8 mouse cellular contexts compared by ENCODE assay signal in genomic region chr7:116458985-116459441, GRCm38 (mm10). TPM values are rescaled to one million over a fixed set of nuclear protein-coding genes. Genes with fewer than 3 reads are reported as not detected.
DNase-seq lines count a peak whose midpoint lies in the region; ATAC-seq and TF ChIP-seq lines count a peak whose summit lies in the region.

No protein-coding gene starts in this region.

- H3K27me3 ChIP-seq in intestine, postnatal 0 days (replicated peaks; ENCODE audit: control insufficient read depth, insufficient read depth, low read length), result no peaks in the 10 kb centered on the region
- H3K27me3 ChIP-seq in heart, embryonic 10.5 days (ENCODE audit: insufficient read depth, poor library complexity, severe bottlenecking), result no peaks in the 10 kb centered on the region

- no peaks in the 10 kb centered on the region for H3K36me3 ChIP-seq in intestine, postnatal 0 days (ENCODE audit: control insufficient read depth, insufficient read depth)
- no peaks in the 10 kb centered on the region for H3K36me3 ChIP-seq in heart, embryonic 10.5 days

- ATAC-seq in activated CD4-positive, CD25-positive, alpha-beta regulatory T cell, adult 4 months, result peak; percentile 92
- peak; percentile 92 for ATAC-seq in intestine, postnatal 0 days

- TF ChIP-seq CTCF in gastrocnemius, adult 2 months (IDR thresholded peaks at IDR 0.05), result peak; percentile 52
- peak; percentile 81 for TF ChIP-seq CTCF in intestine, postnatal 0 days (IDR thresholded peaks at IDR 0.05; ENCODE audit: low read depth)

- intact Hi-C loops in gastrocnemius, adult 2 months (cut with DNase I), result no loop called here

- no peaks in the 10 kb centered on the region for H3K9me3 ChIP-seq in intestine, postnatal 0 days (ENCODE audit: control insufficient read depth)
- no peaks in the 10 kb centered on the region for H3K9me3 ChIP-seq in heart, embryonic 10.5 days

- H3K4me1 ChIP-seq in intestine, postnatal 0 days (replicated peaks; ENCODE audit: control insufficient read depth, insufficient read depth, low read length), result peaks cover 16% of the 10 kb centered on the region; the same call in 1 of the 2 replicates
- peaks cover 8% of the 10 kb centered on the region; the same call in 1 of the 2 replicates for H3K4me1 ChIP-seq in heart, embryonic 10.5 days

- H3K4me2 ChIP-seq in intestine, postnatal 0 days (replicated peaks; ENCODE audit: low read depth), result no peak overlapping the region

- 12% methylated on average over 3 of the region's 3 CpGs for WGBS in intestine, postnatal 0 days
- 38% methylated on average over 3 of the region's 3 CpGs for WGBS in heart, embryonic 10.5 days

- no peak overlapping the region for H3K27ac ChIP-seq in gastrocnemius, adult 2 months
- peak overlapping the region; percentile 68 for H3K27ac ChIP-seq in intestine, postnatal 0 days (ENCODE audit: low read depth, low read length)
- no peak overlapping the region for H3K27ac ChIP-seq in heart, embryonic 10.5 days

- no peak overlapping the region for H3K9ac ChIP-seq in intestine, postnatal 0 days (ENCODE audit: low read depth, low read length)

- H3K4me3 ChIP-seq in gastrocnemius, adult 2 months, result no peak overlapping the region
- no peak overlapping the region for H3K4me3 ChIP-seq in intestine, postnatal 0 days (ENCODE audit: low read depth, low read length)
- H3K4me3 ChIP-seq in heart, embryonic 10.5 days, result no peak overlapping the region

- DNase-seq in gastrocnemius, adult 2 months, result no peak
- no peak for DNase-seq in gastrocnemius, postnatal 4 days (ENCODE audit: low spot score in 2 of 2)
- peak; percentile 81 for DNase-seq in 3T3-L1 (ENCODE audit: low read depth, low spot score)
- peak; percentile 23 for DNase-seq in mesoderm, embryonic 11.5 days (ENCODE audit: low read depth, low spot score)
- DNase-seq in testis, postnatal 14 days (ENCODE audit: low spot score), result no peak
- DNase-seq in heart, embryonic 10.5 days (ENCODE audit: low spot score), result no peak

RNA-seq across cellular contexts. Expression of gene Pik3c2a, which starts 15.8 kb away (rescaled TPM):
- 1 to 10 TPM; 6.7 to 9.7 TPM for total RNA-seq in gastrocnemius, adult 2 months (2021)
- total RNA-seq in gastrocnemius, postnatal 4 days (2021), result 10 to 100 TPM; 18.3 to 20.3 TPM
- 10 to 100 TPM; 51.6 to 62.7 TPM for polyA plus RNA-seq in activated CD4-positive, CD25-positive, alpha-beta regulatory T cell, adult 4 months (2017; shearing (Covaris generic))
- 21.5 and 26.4 TPM in 2 replicates for polyA plus RNA-seq in intestine, postnatal 0 days (2015; fragmentation: Nextera tagmentation; extraction: Ambion mirVana)
- 23.2 and 25.0 TPM in 2 replicates for polyA plus RNA-seq in heart, embryonic 10.5 days (2016; fragmentation: Nextera tagmentation; extraction: Ambion mirVana)

RNA-seq across cellular contexts. Expression of gene Nucb2, which starts 45.2 kb away (rescaled TPM):
- total RNA-seq in gastrocnemius, adult 2 months (2021), result 1 to 10 TPM; 3.9 to 7.7 TPM
- 10 to 100 TPM; 24.3 to 27.8 TPM for total RNA-seq in gastrocnemius, postnatal 4 days (2021)
- 10 to 100 TPM; 20.2 to 21.9 TPM for polyA plus RNA-seq in activated CD4-positive, CD25-positive, alpha-beta regulatory T cell, adult 4 months (2017; shearing (Covaris generic))
- polyA plus RNA-seq in intestine, postnatal 0 days (2015; fragmentation: Nextera tagmentation; extraction: Ambion mirVana), result 9.5 and 10.2 TPM in 2 replicates
- polyA plus RNA-seq in heart, embryonic 10.5 days (2016; fragmentation: Nextera tagmentation; extraction: Ambion mirVana), result 6.7 and 7.1 TPM in 2 replicates

Comparison
In these comparisons a context has a peak if more than half of its experiments do, and no peak if none do; other contexts are left out.
1. DNase-seq: peak in 3T3-L1 (single experiment) and mesoderm, embryonic 11.5 days (single experiment); none in gastrocnemius, adult 2 months (single experiment), gastrocnemius, postnatal 4 days (0 of 2), testis, postnatal 14 days (single experiment) and heart, embryonic 10.5 days (single experiment).